Mouse (Mus musculus) olfactory bulb, adult 2 months (tissue): ENCODE measurements around the gene Slc1a5. TPM values are rescaled to one million over a fixed set of nuclear protein-coding genes. Genes with fewer than 3 reads are reported as not detected.
A peak's percentile ranks its signal among the peaks of the same experiment; 100 is the strongest.

Experiments used
- H3K27ac ChIP-seq: fragments of 200-500 bp; 2 replicates; pipeline ENCODE4 v1.5.1; 2012; ENCODE audit warnings: low read depth, low read length; ENCODE audit not compliant: insufficient read depth
- H3K4me1 ChIP-seq: fragments of 200-500 bp; 2 replicates; pipeline ENCODE4 v1.6.1; 2012; ENCODE audit warnings: low read length; ENCODE audit not compliant: control insufficient read depth, insufficient read depth
- H3K4me3 ChIP-seq: fragments of 200-500 bp; 2 replicates; pipeline ENCODE4 v1.5.1; 2012; ENCODE audit warnings: mild to moderate bottlenecking, low read depth, low read length, moderate library complexity; ENCODE audit not compliant: insufficient read depth
- CTCF ChIP-seq: fragments of 200-500 bp; IDR thresholded peaks from 2 replicates; pipeline ENCODE4 v1.5.1; 2012; ENCODE audit warnings: low read depth, mild to moderate bottlenecking, low read length, moderate library complexity; ENCODE audit not compliant: insufficient read depth
- POLR2A ChIP-seq: fragments of 200-500 bp; IDR thresholded peaks from 2 replicates; pipeline ENCODE4 v1.6.1; 2012; ENCODE audit warnings: mild to moderate bottlenecking, low read depth, low read length, moderate library complexity; ENCODE audit not compliant: insufficient read depth
- WGBS: fragments of 180-500 bp; shearing (Covaris S2); methylation state at CpG from one replicate; pipeline ENCODE4 v1.1.7; 2018; 5-methylcytosine and 5-hydroxymethylcytosine counted together
- polyA plus RNA-seq: library from polyadenylated mRNA; stranded (reverse); fragments of >200 nt; gene quantifications from 2 replicates; pipeline ENCODE4 v1.2.4, GENCODE M21; 2012; ENCODE audit warnings: low replicate concordance; ENCODE audit not compliant: missing spikeins, insufficient read depth, insufficient read length

Slc1a5 gene
- polyA plus RNA-seq, 1 experiment, result not detected

GRCm38 (mm10) chr7:16821669-16822101, 40.5 kb downstream of the Slc1a5 start:
- no peak overlapping the region for H3K4me3 ChIP-seq
- peaks cover 55% of the 10 kb centered on the region for H3K4me1 ChIP-seq
- TF ChIP-seq CTCF (no peak), POLR2A (no peak)
- 20% methylated on average over 4 of the region's 4 CpGs for WGBS
- peak overlapping the region; percentile 77 for H3K27ac ChIP-seq

DNA sequence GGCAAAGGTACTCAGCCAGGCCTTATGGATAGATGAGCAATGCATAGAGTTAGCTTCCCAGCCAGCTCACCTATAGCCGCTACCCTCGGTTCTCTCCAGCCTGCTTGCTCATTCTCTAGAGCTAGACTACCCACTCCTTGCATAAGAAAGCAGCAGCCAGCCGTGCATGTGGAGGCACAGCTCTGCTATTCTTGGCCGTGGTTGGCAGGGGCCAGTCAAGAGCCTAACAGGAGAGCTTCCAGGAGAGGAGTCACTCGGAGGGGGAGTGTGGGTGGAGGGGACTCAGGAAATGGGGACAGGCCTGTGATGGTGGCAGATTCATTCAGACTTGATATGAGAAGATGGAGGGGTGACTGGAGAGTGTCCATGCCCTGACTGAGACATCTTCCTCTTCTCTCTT, 42.6 kb downstream of the Slc1a5 start:
- Histone ChIP-seq H3K4me3 (no peak overlapping the region), H3K4me1 (peaks cover 47% of the 10 kb centered on the region), H3K27ac (peak overlapping the region; percentile 16)
- TF ChIP-seq POLR2A, result no peak
- no peak for TF ChIP-seq CTCF
- 26% methylated on average over 5 of the region's 5 CpGs for WGBS

- Histone ChIP-seq H3K27ac (no peak overlapping the region), H3K4me3 (no peak overlapping the region), H3K4me1 (peaks cover 37% of the 10 kb centered on the region)
- no peak for TF ChIP-seq CTCF
- no peak for TF ChIP-seq POLR2A
- WGBS, result 79% methylated on average over 10 of the region's 10 CpGs
Observed at GRCm38 (mm10) chr7:16825785-16826184, 44.6 kb downstream of the Slc1a5 start.

DNA sequence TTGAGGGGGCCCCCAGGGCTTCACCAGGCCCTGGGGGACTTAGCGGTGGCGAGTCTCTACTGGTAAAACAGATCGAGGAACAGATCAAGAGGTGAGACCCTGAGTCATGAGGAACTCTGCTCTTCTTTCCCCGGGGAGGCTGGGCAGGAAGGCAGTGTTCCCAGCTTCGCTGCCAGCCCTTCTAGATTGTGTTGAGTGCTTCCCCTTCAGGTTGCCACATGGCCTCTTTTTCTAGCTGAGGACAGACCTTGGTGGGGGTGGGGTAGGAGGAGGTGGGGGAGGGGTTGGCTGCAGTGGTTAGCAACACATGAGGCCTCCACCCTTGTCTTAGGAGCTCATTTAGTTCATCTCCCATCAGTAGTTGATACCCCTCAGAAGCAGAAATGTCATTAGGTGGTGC, 45.4 kb downstream of the Slc1a5 start:
- H3K27ac ChIP-seq, result no peak overlapping the region
- no peak for TF ChIP-seq POLR2A
- no peak for TF ChIP-seq CTCF
- WGBS, result 71% methylated on average over 5 of the region's 5 CpGs
- H3K4me1 ChIP-seq, result peaks cover 30% of the 10 kb centered on the region
- H3K4me3 ChIP-seq, result no peak overlapping the region

GRCm38 (mm10) chr7:16827274-16827673, 46.1 kb downstream of the Slc1a5 start:
- Histone ChIP-seq H3K4me3 (no peak overlapping the region), H3K4me1 (peaks cover 24% of the 10 kb centered on the region), H3K27ac (no peak overlapping the region)
- TF ChIP-seq CTCF (no peak), POLR2A (no peak)
- 75% methylated on average over 4 of the region's 4 CpGs for WGBS

- Histone ChIP-seq H3K4me3 (no peak overlapping the region), H3K4me1 (peaks cover 7% of the 10 kb centered on the region), H3K27ac (no peak overlapping the region)
- 81% methylated on average over 9 of the region's 9 CpGs for WGBS
- no peak for TF ChIP-seq CTCF
- TF ChIP-seq POLR2A, result no peak
Observed at GRCm38 (mm10) chr7:16830449-16830848, 49.3 kb downstream of the Slc1a5 start.

DNA sequence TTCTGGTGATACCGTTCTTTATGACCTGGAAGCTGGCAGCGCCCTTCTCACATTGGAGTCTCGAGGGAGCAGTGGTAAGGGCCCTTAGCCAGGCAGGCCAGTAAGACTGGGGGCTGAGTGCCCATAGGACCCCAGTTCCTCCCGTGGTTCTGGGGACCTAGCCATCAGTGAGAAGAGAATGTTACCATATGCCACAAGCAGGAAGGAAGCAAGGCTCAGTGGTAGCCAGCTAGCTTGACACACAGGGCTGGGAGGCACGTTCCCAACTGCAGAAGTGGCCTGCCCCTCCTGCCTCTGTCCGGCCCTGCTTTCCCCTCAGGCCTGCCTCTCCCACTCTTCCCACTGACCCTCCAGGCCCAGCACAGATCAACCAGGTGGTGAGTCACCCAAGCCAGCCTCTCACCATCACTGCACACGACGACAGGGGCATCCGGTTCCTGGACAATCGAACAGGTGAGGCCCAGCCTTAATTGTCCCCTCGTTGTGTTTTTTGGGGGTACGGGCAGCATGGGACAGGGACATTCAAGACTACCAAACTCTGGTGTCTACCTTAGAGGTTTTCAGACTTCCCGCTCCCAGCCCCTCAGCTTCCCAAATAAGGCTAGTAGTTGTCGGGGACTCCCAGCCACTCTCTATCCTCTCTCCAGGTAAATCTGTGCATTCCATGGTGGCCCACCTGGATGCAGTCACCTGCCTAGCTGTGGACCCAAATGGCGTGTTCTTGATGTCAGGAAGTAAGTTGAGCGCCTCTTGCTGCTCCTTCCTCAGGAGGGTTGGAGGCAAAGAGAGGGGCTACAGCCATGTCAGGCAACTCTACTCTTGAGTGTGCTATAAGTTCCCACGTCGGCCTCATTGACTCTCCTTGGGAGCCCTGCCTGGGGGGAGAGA, 57.0 kb downstream of the Slc1a5 start:
- WGBS, result 90% methylated on average over 18 of the region's 18 CpGs
- TF ChIP-seq CTCF (no peak), POLR2A (no peak)
- no peak overlapping the region for H3K27ac ChIP-seq
- H3K4me1 ChIP-seq, result peaks cover 28% of the 10 kb centered on the region
- no peak overlapping the region for H3K4me3 ChIP-seq

DNA sequence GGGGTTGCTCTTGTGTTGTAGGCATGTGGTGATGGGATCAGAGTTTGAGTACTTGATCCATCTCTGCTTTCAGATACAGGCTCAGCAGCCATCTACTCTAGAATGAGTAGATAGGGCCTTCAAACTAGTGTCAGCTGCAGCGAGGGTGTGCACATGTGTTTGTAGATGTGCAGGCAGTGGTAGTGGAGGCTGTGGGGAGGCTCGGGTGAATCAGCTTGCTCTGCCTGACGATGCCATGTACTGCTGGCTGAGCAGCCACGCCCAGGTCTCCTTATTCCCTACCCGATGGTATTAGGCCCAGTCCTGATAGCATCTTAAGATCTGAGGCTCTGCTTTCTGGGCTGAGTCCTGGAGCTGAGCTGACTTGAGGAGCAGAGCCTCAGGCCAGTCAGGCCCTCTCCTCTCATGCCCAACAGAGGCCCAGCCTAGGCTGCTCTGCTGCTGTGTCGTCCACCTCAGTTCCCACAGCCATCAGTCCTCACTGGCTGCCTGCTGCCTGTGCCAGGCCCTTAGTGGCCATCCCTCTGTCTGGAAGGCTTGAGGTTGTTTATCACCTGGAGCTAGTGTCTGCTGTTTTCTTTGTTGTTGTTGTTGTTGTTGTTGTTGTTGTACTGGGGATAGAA, 57.8 kb downstream of the Slc1a5 start:
- peaks cover 35% of the 10 kb centered on the region for H3K4me1 ChIP-seq
- no peak overlapping the region for H3K27ac ChIP-seq
- 46% methylated on average over 6 of the region's 6 CpGs for WGBS
- TF ChIP-seq POLR2A (no peak), CTCF (no peak)
- H3K4me3 ChIP-seq, result no peak overlapping the region

GRCm38 (mm10) chr7:16839427-16840108, 58.4 kb downstream of the Slc1a5 start:
- 91% methylated on average over 12 of the region's 12 CpGs for WGBS
- no peak overlapping the region for H3K4me3 ChIP-seq
- H3K27ac ChIP-seq, result no peak overlapping the region
- H3K4me1 ChIP-seq, result peaks cover 39% of the 10 kb centered on the region
- TF ChIP-seq CTCF, result no peak
- no peak for TF ChIP-seq POLR2A
